Mouse (Mus musculus): Measurements from ENCODE around the gene Tmem95. TPM values are rescaled to one million over a fixed set of nuclear protein-coding genes. Genes with fewer than 3 reads are reported as not detected.
A peak's percentile ranks its signal among the peaks of the same experiment; 100 is the strongest.

Tmem95 gene
- total RNA-seq, 2 experiments from 2014 or later = not detected

DNA sequence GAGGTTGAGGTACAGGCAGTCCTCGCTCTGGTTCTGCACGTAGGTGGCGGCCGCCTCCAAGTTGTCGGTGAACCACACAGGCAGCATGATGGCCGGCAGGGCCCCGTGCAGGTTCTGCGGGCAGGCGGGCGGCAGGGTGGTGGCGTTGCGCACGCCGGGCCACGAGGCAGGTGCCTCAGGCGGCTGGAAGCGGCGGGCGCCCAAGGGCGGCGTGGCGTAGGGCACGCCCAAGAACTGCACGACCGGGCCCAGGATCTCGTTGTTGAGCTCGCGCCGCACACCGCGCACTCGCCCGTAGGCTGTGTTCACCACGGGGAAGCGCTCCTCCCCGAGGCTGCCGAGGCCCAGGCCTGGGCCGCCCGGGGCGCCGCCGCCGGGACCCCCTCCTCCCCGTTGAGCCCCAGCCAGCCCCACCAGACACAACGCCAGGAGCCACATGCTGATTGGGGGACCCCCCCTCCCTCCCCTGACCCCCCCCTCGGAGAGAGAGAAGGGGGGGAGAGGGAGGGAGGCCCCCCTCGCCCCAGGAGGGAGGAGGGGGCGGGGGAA, 43.7 kb downstream of the Tmem95 start:
- DNase-seq = peak; percentile 36

DNA sequence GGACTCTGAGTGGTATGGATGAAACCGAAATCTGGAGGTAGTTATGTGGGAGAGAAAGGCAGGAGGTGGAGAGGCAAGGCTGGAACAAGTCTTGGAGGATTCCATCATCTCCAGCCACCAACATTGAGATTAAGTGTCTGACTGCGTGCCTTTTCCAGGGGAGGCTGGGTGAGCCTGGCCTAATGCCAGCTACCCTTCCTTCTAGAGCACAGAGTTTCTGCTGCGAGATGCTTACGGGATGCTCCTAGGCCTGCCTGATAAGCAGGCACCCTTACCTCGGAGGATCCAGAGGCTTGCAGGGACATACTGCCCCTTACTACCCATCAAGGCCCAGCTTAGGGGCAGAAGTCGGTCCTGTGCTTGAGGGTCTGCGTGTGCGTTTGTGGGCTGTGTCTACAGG, 44.3 kb downstream of the Tmem95 start:
- intact Hi-C loops (cut with DNase I; ENCODE audit: low total_unique reads) = no loop called here

More for the DNA sequence above, 43.7 kb downstream of the Tmem95 start:
- intact Hi-C loops (cut with DNase I; ENCODE audit: low total_unique reads) = no loop called here

DNA sequence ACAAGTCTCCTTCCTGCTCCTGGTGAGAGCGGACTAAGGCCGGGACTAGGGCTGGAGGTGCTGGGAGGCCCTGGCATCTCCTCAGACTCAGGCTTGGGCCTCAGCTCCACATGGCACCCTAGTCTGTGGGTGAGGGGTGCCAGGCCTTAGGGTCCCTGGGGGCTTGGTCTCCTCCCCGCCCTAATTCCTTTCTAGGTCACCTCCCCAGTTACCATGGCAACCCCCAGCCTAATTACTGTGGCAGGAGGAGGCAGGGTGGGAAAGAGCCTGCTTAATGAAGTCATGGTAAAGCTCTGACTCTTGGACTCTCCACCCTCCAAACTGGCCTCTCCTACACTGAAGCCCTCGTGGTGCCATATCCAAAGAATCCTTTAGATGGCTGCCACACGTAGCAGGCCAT, 49.0 kb downstream of the Tmem95 start:
- no peak for DNase-seq
- intact Hi-C loops (cut with DNase I; ENCODE audit: low total_unique reads) = no loop called here

More for the DNA sequence above, 44.3 kb downstream of the Tmem95 start:
- DNase-seq = no peak

Small RNA genes within 50 kb of the gene (microRNA-seq; reads per million reads assigned to microRNA genes)
- gene Mir6924 = 0 reads per million in 2 experiments

Other genes with a start within 250 kb of the Tmem95 start
- 10 to 100 TPM; 55.3 to 66.5 TPM for gene Fxr2, start 245.0 kb downstream of the Tmem95 start, total RNA-seq (2021)
- gene Sox15, start 222.7 kb downstream of the Tmem95 start, total RNA-seq (2021) = not detected
- gene Mpdu1, start 215.4 kb downstream of the Tmem95 start, total RNA-seq (2021) = 10 to 100 TPM; 11.8 to 12.1 TPM
- 1 to 10 TPM; 4.0 to 4.6 TPM for gene Cd68, start 211.9 kb downstream of the Tmem95 start, total RNA-seq (2021)
- 100 to 1,000 TPM; 141 to 170 TPM for gene Eif4a1, start 205.6 kb downstream of the Tmem95 start, total RNA-seq (2021)
- 10 to 100 TPM; 22.4 to 23.2 TPM for gene Senp3, start 195.9 kb downstream of the Tmem95 start, total RNA-seq (2021)
- 1 to 10 TPM; 1.3 to 1.8 TPM for gene Tnfsf13, start 192.2 kb downstream of the Tmem95 start, total RNA-seq (2021)
- 10 to 100 TPM; 14.0 to 14.8 TPM for gene Tnfsf12, start 182.2 kb downstream of the Tmem95 start, total RNA-seq (2021)
- gene Tnfsfm13, start 181.9 kb downstream of the Tmem95 start, total RNA-seq (2021) = 1 to 10 TPM; 2.2 to 3.0 TPM
- gene Polr2a, start 119.4 kb downstream of the Tmem95 start, total RNA-seq (2021) = 10 to 100 TPM; 36.4 to 39.1 TPM
- gene Slc35g3, start 116.0 kb downstream of the Tmem95 start, total RNA-seq (2021) = not detected
- gene Zbtb4, start 112.1 kb downstream of the Tmem95 start, total RNA-seq (2021) = 10 to 100 TPM; 18.2 to 21.3 TPM
- gene Chrnb1, start 82.1 kb downstream of the Tmem95 start, total RNA-seq (2021) = 10 to 100 TPM; 75.5 to 80.7 TPM
- 1 to 10 TPM; 6.6 to 8.0 TPM for gene Fgf11, start 76.2 kb downstream of the Tmem95 start, total RNA-seq (2021)
- under 1 TPM; 0.16 to 0.27 TPM for gene Tmem102, start 72.4 kb downstream of the Tmem95 start, total RNA-seq (2021)
- gene Gm39566, start 62.7 kb downstream of the Tmem95 start, total RNA-seq (2021) = not detected
- gene Spem2, start 59.6 kb downstream of the Tmem95 start, total RNA-seq (2021) = not detected
- gene Spem1, start 55.8 kb downstream of the Tmem95 start, total RNA-seq (2021) = not detected
- 1 to 10 TPM; 6.8 to 7.4 TPM for gene Nlgn2, start 40.2 kb downstream of the Tmem95 start, total RNA-seq (2021)
- 100 to 1,000 TPM; 104 to 108 TPM for gene Tmem256, start 39.5 kb downstream of the Tmem95 start, total RNA-seq (2021)
- gene Plscr3, start 31.6 kb downstream of the Tmem95 start, total RNA-seq (2021) = 10 to 100 TPM; 16.5 to 22.4 TPM
- gene Tnk1, start 19.3 kb downstream of the Tmem95 start, total RNA-seq (2021) = under 1 TPM in 1 of 2 experiments, not detected in 1; 0.10 TPM
- gene Kctd11, start 3.4 kb upstream of the Tmem95 start, total RNA-seq (2021) = 1 to 10 TPM; 2.0 TPM
- gene Acap1, start 17.5 kb upstream of the Tmem95 start, total RNA-seq (2021) = under 1 TPM; 0.33 to 0.55 TPM
- under 1 TPM; 0.62 to 0.84 TPM for gene 2810408A11Rik, start 23.0 kb upstream of the Tmem95 start, total RNA-seq (2021)
- 10 to 100 TPM; 27.2 to 29.1 TPM for gene Neurl4, start 23.1 kb upstream of the Tmem95 start, total RNA-seq (2021)
- gene Gps2, start 35.9 kb upstream of the Tmem95 start, total RNA-seq (2021) = 10 to 100 TPM; 21.8 to 24.2 TPM
- 100 to 1,000 TPM; 567 to 637 TPM for gene Eif5a, start 43.9 kb upstream of the Tmem95 start, total RNA-seq (2021)
- gene Ybx2, start 57.8 kb upstream of the Tmem95 start, total RNA-seq (2021) = 1 to 10 TPM; 2.1 to 4.3 TPM
- gene Slc2a4, start 70.2 kb upstream of the Tmem95 start, total RNA-seq (2021) = 100 to 1,000 TPM; 158 to 236 TPM
- under 1 TPM in 1 of 2 experiments, not detected in 1; 0.72 TPM for gene Cldn7, start 86.8 kb upstream of the Tmem95 start, total RNA-seq (2021)
- 100 to 1,000 TPM; 185 to 209 TPM for gene Ctdnep1, start 103.1 kb upstream of the Tmem95 start, total RNA-seq (2021)
- gene Elp5, start 104.5 kb upstream of the Tmem95 start, total RNA-seq (2021) = 10 to 100 TPM; 43.0 to 52.9 TPM
- gene Gabarap, start 113.1 kb upstream of the Tmem95 start, total RNA-seq (2021) = 100 to 1,000 TPM; 170 to 180 TPM
- gene Phf23, start 117.8 kb upstream of the Tmem95 start, total RNA-seq (2021) = 10 to 100 TPM; 20.4 to 20.7 TPM
- gene Dvl2, start 122.6 kb upstream of the Tmem95 start, total RNA-seq (2021) = 1 to 10 TPM; 5.1 to 7.8 TPM
- gene Acadvl, start 137.4 kb upstream of the Tmem95 start, total RNA-seq (2021) = 100 to 1,000 TPM; 266 to 408 TPM
- gene Dlg4, start 138.9 kb upstream of the Tmem95 start, total RNA-seq (2021) = 1 to 10 TPM; 8.7 to 9.2 TPM
- gene Asgr1, start 176.1 kb upstream of the Tmem95 start, total RNA-seq (2021) = not detected
- not detected for gene Asgr2, start 214.6 kb upstream of the Tmem95 start, total RNA-seq (2021)